Mouse (Mus musculus): Measurements from ENCODE around the gene Cntn5.

- TF ChIP-seq CTCF (IDR thresholded peaks at IDR 0.05; ENCODE audit: low read depth, low read length) (no peak), POLR2A (IDR thresholded peaks at IDR 0.05; ENCODE audit: borderline replicate concordance, low read depth, low read length) (no peak)
Measured at GRCm38 (mm10) chr9:10324697-10325368, 579.7 kb downstream of the Cntn5 start.

All from bone marrow macrophage, adult 2 months (primary cell).